Mouse (Mus musculus): ENCODE results near the gene Eif5b.
A peak's percentile ranks its signal among the peaks of the same experiment; 100 is the strongest.
"Not testable (repeated sequence)": the region's sequence is repeated elsewhere in the genome, so short reads cannot be mapped to it uniquely, and the experiment has no call there.

Gene Eif5b

GRCm38 (mm10) chr1:38006741-38007140 lies 8.9 kb downstream of the Eif5b start:
- DNase-seq (ENCODE audit: low read depth), result no peak

GRCm38 (mm10) chr1:38011647-38012046 lies 13.8 kb downstream of the Eif5b start:
- no peak for DNase-seq (ENCODE audit: low read depth)

- no peak for DNase-seq (ENCODE audit: low read depth)
Observed at GRCm38 (mm10) chr1:38012104-38012503, 14.3 kb downstream of the Eif5b start.

- no peak for DNase-seq (ENCODE audit: low read depth)
Observed at GRCm38 (mm10) chr1:38012509-38012908, 14.7 kb downstream of the Eif5b start.

- no peak for DNase-seq (ENCODE audit: low read depth)
Observed at GRCm38 (mm10) chr1:38014551-38015203, 16.9 kb downstream of the Eif5b start.

GRCm38 (mm10) chr1:38027301-38027700 lies 29.5 kb downstream of the Eif5b start:
- no peak for DNase-seq (ENCODE audit: low read depth)

GRCm38 (mm10) chr1:38031391-38031790 lies 33.6 kb downstream of the Eif5b start:
- no peak for DNase-seq (ENCODE audit: low read depth)

- no peak for DNase-seq (ENCODE audit: low read depth)
Observed at GRCm38 (mm10) chr1:38035521-38035920, 37.7 kb downstream of the Eif5b start.

- DNase-seq (ENCODE audit: low read depth), result no peak
Observed at GRCm38 (mm10) chr1:38037375-38037774, 39.6 kb downstream of the Eif5b start.

GRCm38 (mm10) chr1:38038898-38039297 lies 41.1 kb downstream of the Eif5b start:
- DNase-seq (ENCODE audit: low read depth), result no peak

- DNase-seq (ENCODE audit: low read depth), result no peak
Observed at GRCm38 (mm10) chr1:38048121-38048520, 50.3 kb downstream of the Eif5b start.

- peak; percentile 14 for DNase-seq (ENCODE audit: low read depth)
Observed at GRCm38 (mm10) chr1:38049562-38049961, 51.8 kb downstream of the Eif5b start.

- DNase-seq (ENCODE audit: low read depth), result no peak
Observed at GRCm38 (mm10) chr1:38055176-38055575, 57.4 kb downstream of the Eif5b start.

GRCm38 (mm10) chr1:38058417-38058816 lies 60.6 kb downstream of the Eif5b start:
- no peak for DNase-seq (ENCODE audit: low read depth)

GRCm38 (mm10) chr1:38062156-38062555 lies 64.3 kb downstream of the Eif5b start:
- DNase-seq (ENCODE audit: low read depth), result not testable (repeated sequence)

- DNase-seq (ENCODE audit: low read depth), result no peak
Observed at GRCm38 (mm10) chr1:38067276-38067675, 69.5 kb downstream of the Eif5b start.

- DNase-seq (ENCODE audit: low read depth), result no peak
Observed at GRCm38 (mm10) chr1:38071326-38071725, 73.5 kb downstream of the Eif5b start.

- DNase-seq (ENCODE audit: low read depth), result no peak
Observed at GRCm38 (mm10) chr1:38081316-38081715, 83.5 kb downstream of the Eif5b start.

- no peak for DNase-seq (ENCODE audit: low read depth)
Observed at GRCm38 (mm10) chr1:38103214-38103613, 105.4 kb downstream of the Eif5b start.

- DNase-seq (ENCODE audit: low read depth), result no peak
Observed at GRCm38 (mm10) chr1:38103813-38104212, 106.0 kb downstream of the Eif5b start.

All from induced T-regulatory cell, adult 2 months (primary cell).